Comparison of ENCODE assay signal across 8 mouse cellular contexts in the genomic region with DNA sequence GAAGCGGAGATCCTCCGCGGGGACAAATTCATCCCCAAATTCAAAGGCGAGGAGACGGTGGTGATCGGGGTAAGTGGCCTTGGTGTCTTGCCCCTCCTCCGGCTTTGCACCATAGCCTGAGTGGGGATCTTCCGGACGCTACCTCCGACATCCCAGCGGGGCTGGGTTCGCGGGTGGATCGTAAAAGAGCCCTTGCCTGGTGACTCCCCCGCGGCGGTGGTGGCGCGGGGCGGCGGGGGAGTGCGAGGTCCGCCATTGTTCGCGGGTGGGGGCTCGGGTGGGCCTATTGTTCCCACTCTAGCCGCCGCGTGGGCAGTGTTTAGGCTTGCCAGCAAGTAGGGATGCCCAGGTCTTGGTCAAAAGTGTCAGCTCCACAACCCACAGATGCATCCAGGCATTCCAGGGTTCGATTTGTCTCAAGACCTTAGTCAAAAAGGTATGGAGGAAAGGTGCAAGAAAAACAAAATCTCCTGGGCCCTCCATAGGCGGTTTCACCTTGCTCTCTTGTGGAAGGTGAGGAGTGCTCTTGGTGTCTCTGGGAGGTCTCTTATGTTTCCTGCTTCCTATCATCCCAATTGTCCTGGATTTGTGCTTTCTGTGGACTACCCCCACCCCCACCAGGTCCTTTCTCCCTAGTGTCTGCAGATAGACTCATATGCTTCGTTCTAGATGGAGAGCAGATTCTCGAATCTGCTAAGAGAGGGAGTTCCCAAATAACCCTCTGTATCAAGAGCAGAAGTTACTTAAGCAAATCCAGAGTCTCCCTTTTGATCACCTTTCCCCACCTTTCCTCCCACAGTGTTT. TPM values are rescaled to one million over a fixed set of nuclear protein-coding genes. Genes with fewer than 3 reads are reported as not detected.
DNase-seq lines count a peak whose midpoint lies in the region; ATAC-seq and TF ChIP-seq lines count a peak whose summit lies in the region.

No protein-coding gene starts in this region.

- H3K9me3 ChIP-seq in heart, embryonic 14.5 days (ENCODE audit: control insufficient read depth, low read length): no peaks in the 10 kb centered on the region
- H3K9me3 ChIP-seq in liver, embryonic 12.5 days (replicated peaks): no peaks in the 10 kb centered on the region
- H3K9me3 ChIP-seq in stomach, embryonic 15.5 days: no peaks in the 10 kb centered on the region

- H3K79me3 ChIP-seq in C2C12 (ENCODE audit: low read depth): no peaks in the 10 kb centered on the region

- H3K9ac ChIP-seq in heart, adult 2 months (ENCODE audit: low read depth, low read length): no peak overlapping the region
- H3K9ac ChIP-seq in heart, embryonic 14.5 days (ENCODE audit: low read length): peak overlapping the region; percentile 47; the same call in 1 of the 2 replicates
- no peak overlapping the region for H3K9ac ChIP-seq in liver, embryonic 12.5 days
- H3K9ac ChIP-seq in stomach, embryonic 15.5 days: no peak overlapping the region

- no peaks in the 10 kb centered on the region for H3K79me2 ChIP-seq in heart, adult 2 months (replicated peaks; ENCODE audit: control insufficient read depth, insufficient read depth, low read length)
- no peaks in the 10 kb centered on the region for H3K79me2 ChIP-seq in C2C12 (ENCODE audit: control insufficient read depth, insufficient read depth)

- peak overlapping the region; percentile 98 for H3K4me2 ChIP-seq in heart, embryonic 14.5 days (ENCODE audit: low read length)
- H3K4me2 ChIP-seq in liver, embryonic 12.5 days: peak overlapping the region; percentile 73
- H3K4me2 ChIP-seq in stomach, embryonic 15.5 days: peak overlapping the region; percentile 92

- H3K4me3 ChIP-seq in heart, adult 2 months: peak overlapping the region; percentile 62
- peak overlapping the region; percentile 34 for H3K4me3 ChIP-seq in C2C12 (ENCODE audit: insufficient read depth, poor library complexity, severe bottlenecking)
- H3K4me3 ChIP-seq in heart, embryonic 14.5 days (ENCODE audit: control insufficient read depth in 1 of 2, insufficient read depth in 1 of 2, low read depth in 1 of 2, low read length in 2 of 2): peak overlapping the region; percentile 62 to 65
- H3K4me3 ChIP-seq in liver, embryonic 12.5 days: peak overlapping the region; percentile 55
- H3K4me3 ChIP-seq in stomach, embryonic 15.5 days (replicated peaks): peak overlapping the region; percentile 65

- H3K36me3 ChIP-seq in heart, adult 2 months (ENCODE audit: control insufficient read depth, insufficient read depth, low read length): no peaks in the 10 kb centered on the region
- no peaks in the 10 kb centered on the region for H3K36me3 ChIP-seq in C2C12 (ENCODE audit: control insufficient read depth, insufficient read depth)
- H3K36me3 ChIP-seq in heart, embryonic 14.5 days (ENCODE audit: control insufficient read depth, insufficient read depth, low read length): no peaks in the 10 kb centered on the region
- H3K36me3 ChIP-seq in liver, embryonic 12.5 days: no peaks in the 10 kb centered on the region
- no peaks in the 10 kb centered on the region for H3K36me3 ChIP-seq in stomach, embryonic 15.5 days

- TF ChIP-seq POLR2A in heart, adult 2 months (IDR thresholded peaks at IDR 0.05; ENCODE audit: insufficient read depth, low read depth, low read length): no peak

- no peaks in the 10 kb centered on the region for H3K4me1 ChIP-seq in heart, adult 2 months (ENCODE audit: control insufficient read depth, insufficient read depth, low read length)
- peaks cover 0 to 8% of the 10 kb centered on the region in 2 experiments; a peak in 2 of 4 replicates for H3K4me1 ChIP-seq in heart, embryonic 14.5 days (ENCODE audit: control insufficient read depth in 2 of 2, insufficient read depth in 2 of 2, low read length in 2 of 2)
- H3K4me1 ChIP-seq in liver, embryonic 12.5 days: peaks cover 7% of the 10 kb centered on the region
- H3K4me1 ChIP-seq in stomach, embryonic 15.5 days: peaks cover 8% of the 10 kb centered on the region

- TF ChIP-seq CTCF in heart, adult 2 months (IDR thresholded peaks at IDR 0.05): no peak
- no peak for TF ChIP-seq CTCF in C2C12 (IDR thresholded peaks at IDR 0.05; ENCODE audit: control insufficient read depth, insufficient read depth, insufficient read length)

- TF ChIP-seq EP300 in heart, adult 2 months (IDR thresholded peaks at IDR 0.05; ENCODE audit: insufficient read depth, low read depth, low read length): no peak

- peak overlapping the region; percentile 63 for H3ac ChIP-seq in C2C12 (ENCODE audit: control insufficient read depth, insufficient read length, low read depth)

- DNase-seq in heart, adult 2 months: no peak
- DNase-seq in heart, postnatal 14 days: no peak
- DNase-seq in cerebellum, adult 9-11 months: peak; percentile 72
- no peak for DNase-seq in adrenal gland, postnatal 4 days (ENCODE audit: low spot score in 2 of 2)

- no peak overlapping the region for H3K27ac ChIP-seq in heart, adult 2 months
- H3K27ac ChIP-seq in heart, embryonic 14.5 days (replicated peaks in 1 of 2; ENCODE audit: control insufficient read depth in 1 of 2, insufficient read depth in 1 of 2, low read depth in 2 of 2, low read length in 2 of 2): no peak overlapping the region
- no peak overlapping the region for H3K27ac ChIP-seq in liver, embryonic 12.5 days
- no peak overlapping the region for H3K27ac ChIP-seq in stomach, embryonic 15.5 days

- WGBS in heart, adult 2 months: 4% methylated on average over 33 of the region's 33 CpGs
- 2% methylated on average over 33 of the region's 33 CpGs for WGBS in heart, embryonic 14.5 days
- 3% methylated on average over 33 of the region's 33 CpGs for WGBS in liver, embryonic 12.5 days (ENCODE audit: insufficient replicate concordance)
- 1% methylated on average over 33 of the region's 33 CpGs for WGBS in stomach, embryonic 15.5 days

- ATAC-seq in heart, embryonic 14.5 days (ENCODE audit: insufficient number of reproducible peaks, insufficient read depth, low FRiP score, low read depth): 0 out of 2 replicates have a peak, but pooled peaks have one; percentile 23
- ATAC-seq in liver, embryonic 12.5 days: peak; percentile 40; the same call in 1 of the 2 replicates
- no peak for ATAC-seq in stomach, embryonic 15.5 days (ENCODE audit: insufficient read depth, low FRiP score, low read depth)

- intact Hi-C loops in heart, adult 2 months (cut with DNase I): no loop called here
- intact Hi-C loops in heart, postnatal 14 days (cut with DNase I): no loop called here

- H3K27me3 ChIP-seq in heart, adult 2 months (ENCODE audit: control insufficient read depth, insufficient read depth, low read length): peaks cover 9% of the 10 kb centered on the region
- no peaks in the 10 kb centered on the region for H3K27me3 ChIP-seq in C2C12 (ENCODE audit: control insufficient read depth, insufficient read depth, insufficient read length)
- H3K27me3 ChIP-seq in heart, embryonic 14.5 days (ENCODE audit: control insufficient read depth, insufficient read depth, low read length): peaks cover 30% of the 10 kb centered on the region
- H3K27me3 ChIP-seq in liver, embryonic 12.5 days (replicated peaks): peaks cover 46% of the 10 kb centered on the region
- H3K27me3 ChIP-seq in stomach, embryonic 15.5 days (replicated peaks): peaks cover 17% of the 10 kb centered on the region

TF ChIP-seq in C2C12, 6 proteins besides CTCF, POLR2A, EP300 and RAD21:
- TF ChIP-seq MAX (IDR thresholded peaks at IDR 0.05) (no peak), CEBPB (IDR thresholded peaks at IDR 0.05; ENCODE audit: low read depth) (no peak), MYOG (IDR thresholded peaks at IDR 0.05; ENCODE audit: control insufficient read depth, extremely low read depth, insufficient read length) (no peak), FOSL1 (IDR thresholded peaks at IDR 0.05; ENCODE audit: insufficient read depth, low read length, poor library complexity, severe bottlenecking) (no peak), MYOD1 (IDR thresholded peaks at IDR 0.05; ENCODE audit: control insufficient read depth, insufficient read length, low read depth) (no peak), USF1 (IDR thresholded peaks at IDR 0.05; ENCODE audit: low read depth) (no peak)

RNA-seq across cellular contexts. Expression of gene Kif5c, which starts 0.8 kb away (rescaled TPM):
- total RNA-seq in heart, adult 2 months (2021): under 1 TPM; 0.52 to 0.60 TPM
- polyA plus RNA-seq in heart, adult 2 months (2012; rRNA removed): 0.82 and 0.88 TPM in 2 replicates
- under 1 TPM; 0.79 to 0.80 TPM for total RNA-seq in heart, postnatal 14 days (2021)
- 3.4 TPM for polyA plus RNA-seq in C2C12 (2012; fragmentation: generic; extraction: Trizol)
- polyA plus RNA-seq in heart, embryonic 14.5 days (2014; fragmentation: Nextera tagmentation; extraction: Ambion mirVana): 0.75 and 1.1 TPM in 2 replicates
- 0.20 and 0.21 TPM in 2 replicates for polyA plus RNA-seq in liver, embryonic 12.5 days (2016; fragmentation: Nextera tagmentation; extraction: Ambion mirVana)
- 7.1 and 7.2 TPM in 2 replicates for polyA plus RNA-seq in stomach, embryonic 15.5 days (2015; fragmentation: Nextera tagmentation; extraction: Ambion mirVana)
- total RNA-seq in adrenal gland, postnatal 4 days (2021): 10 to 100 TPM; 20.8 to 31.1 TPM
